Mouse (Mus musculus): Measurements from ENCODE around the gene Tmem164. TPM values are rescaled to one million over a fixed set of nuclear protein-coding genes. Genes with fewer than 3 reads are reported as not detected.
A peak's percentile ranks its signal among the peaks of the same experiment; 100 is the strongest.

Tmem164 gene
- polyA plus RNA-seq, 1 experiment from 2014 or later: 44.7 TPM

GRCm38 (mm10) chrX:142818057-142818682 lies 137.0 kb downstream of the Tmem164 start:
- ATAC-seq: no peak
- H3K4me1 ChIP-seq (replicated peaks): no peaks in the 10 kb centered on the region
- no peaks in the 10 kb centered on the region for H3K36me3 ChIP-seq
- H3K27me3 ChIP-seq (replicated peaks): no peaks in the 10 kb centered on the region
- no peak overlapping the region for H3K27ac ChIP-seq
- no peak overlapping the region for H3K4me3 ChIP-seq (replicated peaks)
- no peak overlapping the region for H3K9ac ChIP-seq
- H3K4me2 ChIP-seq (replicated peaks): no peak overlapping the region
- WGBS: 42% methylated on average over 10 of the region's 10 CpGs
- no peaks in the 10 kb centered on the region for H3K9me3 ChIP-seq

- Histone ChIP-seq H3K36me3 (no peaks in the 10 kb centered on the region), H3K27ac (no peak overlapping the region), H3K4me1 (replicated peaks) (no peaks in the 10 kb centered on the region), H3K4me3 (replicated peaks) (no peak overlapping the region), H3K27me3 (replicated peaks) (no peaks in the 10 kb centered on the region), H3K9ac (no peak overlapping the region), H3K9me3 (no peaks in the 10 kb centered on the region), H3K4me2 (replicated peaks) (no peak overlapping the region)
- WGBS: 80% methylated on average over 6 of the region's 6 CpGs
- no peak for ATAC-seq
Observed at GRCm38 (mm10) chrX:142821239-142821638, 140.0 kb downstream of the Tmem164 start.

- Histone ChIP-seq H3K4me3 (replicated peaks) (no peak overlapping the region), H3K36me3 (no peaks in the 10 kb centered on the region), H3K27ac (no peak overlapping the region), H3K4me2 (replicated peaks) (no peak overlapping the region), H3K27me3 (replicated peaks) (no peaks in the 10 kb centered on the region), H3K9me3 (no peaks in the 10 kb centered on the region), H3K4me1 (replicated peaks) (no peaks in the 10 kb centered on the region), H3K9ac (no peak overlapping the region)
- no peak for ATAC-seq
- 37% methylated on average over 3 of the region's 3 CpGs for WGBS
Observed at GRCm38 (mm10) chrX:142821846-142822245, 140.6 kb downstream of the Tmem164 start.

DNA sequence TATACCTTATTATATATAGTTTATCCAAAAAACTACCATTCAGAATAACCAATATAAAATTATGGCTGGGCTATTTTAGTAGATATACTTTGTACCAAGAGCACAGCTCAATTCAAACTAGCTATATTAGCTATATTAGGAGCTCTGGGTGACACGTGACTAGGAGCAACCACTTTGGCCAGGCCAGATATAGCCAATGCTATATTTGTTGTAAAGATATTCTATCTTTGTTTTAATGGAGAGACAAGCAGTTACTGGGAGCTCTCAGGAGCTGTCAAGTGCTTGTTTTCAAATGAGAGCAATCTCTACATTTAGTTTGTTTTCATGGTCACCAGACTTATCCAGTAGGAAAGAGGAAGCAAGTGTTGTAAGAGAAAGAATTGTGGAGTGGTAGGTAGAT lies 144.1 kb downstream of the Tmem164 start:
- Histone ChIP-seq H3K4me1 (replicated peaks) (no peaks in the 10 kb centered on the region), H3K27me3 (replicated peaks) (no peaks in the 10 kb centered on the region), H3K9ac (no peak overlapping the region), H3K36me3 (no peaks in the 10 kb centered on the region), H3K27ac (no peak overlapping the region), H3K9me3 (no peaks in the 10 kb centered on the region), H3K4me2 (replicated peaks) (no peak overlapping the region), H3K4me3 (replicated peaks) (no peak overlapping the region)
- ATAC-seq: no peak
- WGBS: 79% methylated on average over 1 of the region's 1 CpGs

GRCm38 (mm10) chrX:142827644-142828043 lies 146.4 kb downstream of the Tmem164 start:
- Histone ChIP-seq H3K36me3 (no peaks in the 10 kb centered on the region), H3K27me3 (replicated peaks) (no peaks in the 10 kb centered on the region), H3K27ac (no peak overlapping the region), H3K4me1 (replicated peaks) (no peaks in the 10 kb centered on the region), H3K9me3 (no peaks in the 10 kb centered on the region), H3K4me3 (replicated peaks) (no peak overlapping the region), H3K4me2 (replicated peaks) (no peak overlapping the region), H3K9ac (no peak overlapping the region)
- no peak for ATAC-seq
- 55% methylated on average over 1 of the region's 1 CpGs for WGBS

DNA sequence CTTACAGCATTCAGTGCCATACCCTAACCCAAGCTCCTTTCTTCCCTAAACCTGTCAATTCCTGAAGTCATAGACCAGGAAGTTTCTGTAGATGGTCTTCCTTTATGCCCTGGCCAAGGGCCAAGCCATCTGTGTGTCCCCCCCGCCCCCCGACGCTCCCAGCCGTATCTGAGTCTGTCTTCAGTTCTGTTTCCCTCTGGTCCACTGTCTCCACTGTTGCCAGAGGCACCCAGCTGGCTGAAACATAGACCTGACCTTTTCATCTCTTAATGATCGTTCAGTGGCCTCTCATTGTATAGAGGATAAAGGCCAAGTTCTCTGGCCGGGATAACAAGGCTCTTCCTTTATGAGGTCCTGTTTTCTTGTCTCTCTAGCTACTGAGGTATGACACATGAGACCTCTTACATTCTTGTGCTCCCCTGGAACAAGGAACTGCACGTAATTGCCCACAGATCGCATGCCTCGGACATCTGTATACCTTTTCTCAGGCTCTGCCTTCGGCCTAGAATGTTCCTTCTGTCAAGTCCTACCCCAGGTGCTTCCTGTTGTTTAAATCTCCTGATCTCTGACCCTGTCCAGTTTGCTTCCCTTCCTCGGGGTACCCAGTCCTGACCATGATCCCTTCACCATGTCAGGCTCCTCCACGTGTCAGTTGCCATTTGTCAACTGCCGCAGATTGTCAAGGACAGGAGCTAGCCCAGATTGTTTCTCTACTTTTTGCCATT lies 147.1 kb downstream of the Tmem164 start:
- Histone ChIP-seq H3K9me3 (no peaks in the 10 kb centered on the region), H3K4me1 (replicated peaks) (no peaks in the 10 kb centered on the region), H3K27ac (no peak overlapping the region), H3K9ac (no peak overlapping the region), H3K27me3 (replicated peaks) (no peaks in the 10 kb centered on the region), H3K4me2 (replicated peaks) (no peak overlapping the region), H3K36me3 (no peaks in the 10 kb centered on the region), H3K4me3 (replicated peaks) (no peak overlapping the region)
- no peak for ATAC-seq
- 67% methylated on average over 13 of the region's 13 CpGs for WGBS

- WGBS: 86% methylated on average over 2 of the region's 2 CpGs
- Histone ChIP-seq H3K4me3 (replicated peaks) (no peak overlapping the region), H3K27me3 (replicated peaks) (no peaks in the 10 kb centered on the region), H3K4me2 (replicated peaks) (no peak overlapping the region), H3K9ac (no peak overlapping the region), H3K4me1 (replicated peaks) (no peaks in the 10 kb centered on the region), H3K36me3 (no peaks in the 10 kb centered on the region), H3K9me3 (no peaks in the 10 kb centered on the region), H3K27ac (no peak overlapping the region)
- no peak for ATAC-seq
Observed at GRCm38 (mm10) chrX:142829267-142829666, 148.1 kb downstream of the Tmem164 start.

- H3K9me3 ChIP-seq: no peaks in the 10 kb centered on the region
- no peak for ATAC-seq
- H3K4me1 ChIP-seq (replicated peaks): no peaks in the 10 kb centered on the region
- H3K9ac ChIP-seq: no peak overlapping the region
- no peak overlapping the region for H3K4me3 ChIP-seq (replicated peaks)
- WGBS: 80% methylated on average over 12 of the region's 12 CpGs
- H3K27ac ChIP-seq: no peak overlapping the region
- no peak overlapping the region for H3K4me2 ChIP-seq (replicated peaks)
- no peaks in the 10 kb centered on the region for H3K27me3 ChIP-seq (replicated peaks)
- H3K36me3 ChIP-seq: no peaks in the 10 kb centered on the region
Observed at GRCm38 (mm10) chrX:142829866-142830470, 148.8 kb downstream of the Tmem164 start.

GRCm38 (mm10) chrX:142830572-142830971 lies 149.4 kb downstream of the Tmem164 start:
- H3K27me3 ChIP-seq (replicated peaks): no peaks in the 10 kb centered on the region
- 91% methylated on average over 6 of the region's 6 CpGs for WGBS
- H3K4me1 ChIP-seq (replicated peaks): no peaks in the 10 kb centered on the region
- H3K9me3 ChIP-seq: no peaks in the 10 kb centered on the region
- no peak overlapping the region for H3K4me2 ChIP-seq (replicated peaks)
- H3K4me3 ChIP-seq (replicated peaks): no peak overlapping the region
- no peaks in the 10 kb centered on the region for H3K36me3 ChIP-seq
- no peak overlapping the region for H3K9ac ChIP-seq
- no peak overlapping the region for H3K27ac ChIP-seq
- no peak for ATAC-seq

DNA sequence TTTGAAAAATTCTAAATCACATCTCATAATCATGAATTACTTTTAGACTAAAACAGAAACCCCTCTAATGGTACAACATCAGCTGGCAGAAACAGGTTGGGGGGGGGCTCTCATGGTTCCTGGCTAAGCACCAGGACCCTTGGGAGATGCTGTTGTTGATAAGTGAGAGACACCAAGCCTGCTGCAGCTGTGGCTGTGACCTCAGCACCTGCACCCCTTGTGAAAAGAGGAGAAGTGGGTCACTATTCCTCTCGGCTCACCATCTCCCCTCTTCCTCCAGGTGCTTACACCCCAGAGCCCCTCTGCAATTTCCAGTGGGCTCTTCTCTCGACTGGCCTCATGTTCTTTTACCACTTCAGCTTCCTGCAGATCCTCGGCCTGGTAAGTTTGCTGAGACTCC lies 151.0 kb downstream of the Tmem164 start:
- H3K4me3 ChIP-seq (replicated peaks): no peak overlapping the region
- H3K36me3 ChIP-seq: no peaks in the 10 kb centered on the region
- H3K27ac ChIP-seq: no peak overlapping the region
- H3K9ac ChIP-seq: no peak overlapping the region
- ATAC-seq: no peak
- H3K4me1 ChIP-seq (replicated peaks): no peaks in the 10 kb centered on the region
- H3K27me3 ChIP-seq (replicated peaks): no peaks in the 10 kb centered on the region
- H3K9me3 ChIP-seq: no peaks in the 10 kb centered on the region
- no peak overlapping the region for H3K4me2 ChIP-seq (replicated peaks)
- 52% methylated on average over 3 of the region's 3 CpGs for WGBS

DNA sequence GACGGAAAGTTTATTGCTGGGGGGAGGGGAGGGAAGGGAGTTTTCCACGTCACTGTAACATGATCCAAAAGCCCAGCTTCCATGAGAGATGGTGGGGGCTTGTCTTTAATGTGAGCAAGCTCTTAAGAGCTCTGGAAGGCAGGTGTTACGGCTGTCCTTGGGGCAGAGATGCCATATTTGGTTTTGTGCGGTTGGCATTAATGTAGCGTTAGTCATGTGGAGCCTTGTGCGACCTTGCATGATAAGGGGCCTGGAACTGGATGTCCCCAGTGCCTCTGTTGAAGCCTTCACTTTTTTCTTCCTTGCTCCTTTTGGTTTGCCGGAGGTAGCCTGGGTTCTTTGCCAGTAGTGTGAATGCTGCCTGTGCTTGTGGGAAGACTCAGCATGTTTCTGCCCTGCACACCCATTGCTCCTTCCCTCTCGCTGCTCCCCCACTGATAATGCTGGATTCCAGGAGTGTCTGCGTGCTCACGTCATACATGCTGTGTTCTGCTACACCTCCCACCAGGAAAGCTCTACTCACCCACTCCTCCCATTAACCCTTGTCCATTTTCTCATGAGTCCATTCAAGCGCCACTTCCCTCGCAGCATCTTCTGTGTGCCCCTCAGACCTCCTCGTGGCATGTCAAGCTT lies 152.1 kb downstream of the Tmem164 start:
- peak; percentile 32; the same call in 1 of the 2 replicates for ATAC-seq
- 79% methylated on average over 13 of the region's 13 CpGs for WGBS

DNA sequence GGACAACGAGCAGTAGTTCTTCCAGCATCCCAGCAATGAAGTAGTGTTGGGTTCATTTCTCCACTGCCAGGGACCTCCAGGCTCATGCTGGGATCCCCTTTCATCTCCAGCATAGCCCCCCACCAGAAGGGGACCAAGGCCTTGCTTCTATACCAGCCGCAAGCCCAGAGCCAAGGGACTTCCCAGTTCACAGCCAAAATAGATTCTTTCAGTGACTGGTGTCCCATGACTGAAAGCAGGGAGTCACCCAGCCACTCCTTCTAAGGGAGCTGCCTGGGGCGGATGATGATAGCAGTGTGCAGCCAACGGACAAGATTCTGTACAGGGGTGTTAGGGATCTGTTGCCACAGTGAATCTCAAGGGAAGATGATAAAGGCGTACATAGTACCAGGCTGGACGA lies 153.6 kb downstream of the Tmem164 start:
- H3K4me1 ChIP-seq (replicated peaks): no peaks in the 10 kb centered on the region
- no peaks in the 10 kb centered on the region for H3K9me3 ChIP-seq
- ATAC-seq: no peak
- H3K36me3 ChIP-seq: no peaks in the 10 kb centered on the region
- no peaks in the 10 kb centered on the region for H3K27me3 ChIP-seq (replicated peaks)
- no peak overlapping the region for H3K9ac ChIP-seq
- no peak overlapping the region for H3K27ac ChIP-seq
- H3K4me3 ChIP-seq (replicated peaks): no peak overlapping the region
- WGBS: 91% methylated on average over 6 of the region's 6 CpGs
- H3K4me2 ChIP-seq (replicated peaks): no peak overlapping the region

More for the DNA sequence above, 152.1 kb downstream of the Tmem164 start:
- H3K9ac ChIP-seq: no peak overlapping the region
- no peak overlapping the region for H3K4me3 ChIP-seq (replicated peaks)
- no peaks in the 10 kb centered on the region for H3K27me3 ChIP-seq (replicated peaks)
- no peaks in the 10 kb centered on the region for H3K36me3 ChIP-seq
- H3K9me3 ChIP-seq: no peaks in the 10 kb centered on the region
- no peak overlapping the region for H3K4me2 ChIP-seq (replicated peaks)
- H3K27ac ChIP-seq: no peak overlapping the region
- H3K4me1 ChIP-seq (replicated peaks): no peaks in the 10 kb centered on the region

Data from intestine, embryonic 15.5 days (tissue).